24 mouse cellular contexts compared by ENCODE assay signal in genomic region chr2:30268371-30268770, GRCm38 (mm10). TPM values are rescaled to one million over a fixed set of nuclear protein-coding genes. Genes with fewer than 3 reads are reported as not detected.
DNase-seq lines count a peak whose midpoint lies in the region; ATAC-seq and TF ChIP-seq lines count a peak whose summit lies in the region.
"Had no signal": no experiment of that assay in that cellular context is flagged by ENCODE, and none has a peak within 500 bp of the region (broad histone marks: within the 10 kb centered on the region; RNA-seq: fewer than 3 reads in every experiment).

No protein-coding gene starts in this region.

- TF ChIP-seq POLR2A in heart, adult 2 months (IDR thresholded peaks at IDR 0.05; ENCODE audit: insufficient read depth, low read depth, low read length) = no peak

- no peaks in the 10 kb centered on the region for H3K27me3 ChIP-seq in heart, adult 2 months (ENCODE audit: control insufficient read depth, insufficient read depth, low read length)
- no peaks in the 10 kb centered on the region for H3K27me3 ChIP-seq in limb, embryonic 15.5 days
- no peaks in the 10 kb centered on the region for H3K27me3 ChIP-seq in limb, embryonic 10.5 days (ENCODE audit: low read depth, poor library complexity, severe bottlenecking)
- H3K27me3 ChIP-seq in liver, embryonic 13.5 days = no peaks in the 10 kb centered on the region
- H3K27me3 ChIP-seq: hindbrain, embryonic 15.5 days; limb, embryonic 13.5 days had no signal

- no peak for ATAC-seq in limb, embryonic 15.5 days (ENCODE audit: insufficient number of reproducible peaks, low FRiP score, low TSS enrichment, low read depth)
- ATAC-seq in liver, embryonic 13.5 days (ENCODE audit: low read depth) = no peak
- ATAC-seq: CD4-positive, CD25-positive, alpha-beta regulatory T cell, adult 4 months had no signal

- 29% methylated on average over 4 of the region's 4 CpGs for WGBS in heart, adult 2 months
- 55% methylated on average over 4 of the region's 4 CpGs for WGBS in limb, embryonic 15.5 days
- 61% methylated on average over 4 of the region's 4 CpGs for WGBS in limb, embryonic 10.5 days
- 51% methylated on average over 4 of the region's 4 CpGs for WGBS in liver, embryonic 13.5 days (ENCODE audit: insufficient replicate concordance)

- H3K4me3 ChIP-seq in heart, adult 2 months = no peak overlapping the region
- H3K4me3 ChIP-seq in limb, embryonic 15.5 days = no peak overlapping the region
- H3K4me3 ChIP-seq in limb, embryonic 10.5 days = no peak overlapping the region
- no peak overlapping the region for H3K4me3 ChIP-seq in brown adipose tissue, adult 24 weeks (ENCODE audit: insufficient read depth, low read depth, low read length)
- no peak overlapping the region for H3K4me3 ChIP-seq in liver, embryonic 13.5 days (replicated peaks)
- H3K4me3 ChIP-seq: hindbrain, embryonic 15.5 days; limb, embryonic 13.5 days had no signal

- DNase-seq in heart, adult 2 months = peak in 1 of 2 experiments; percentile 15
- no peak for DNase-seq in heart, postnatal 25 days (ENCODE audit: low spot score)
- DNase-seq in limb, embryonic 10.5 days (ENCODE audit: low spot score) = no peak
- DNase-seq in liver, embryonic 13.5 days = no peak
- DNase-seq in lung, postnatal 4 days = no peak
- DNase-seq: cerebellum, adult 8-10 months; gastrocnemius, postnatal 36 days; kidney, adult 11 months; thymus, postnatal 14 days had no signal

- no peak overlapping the region for H3K9ac ChIP-seq in heart, adult 2 months (ENCODE audit: low read depth, low read length)
- H3K9ac ChIP-seq in limb, embryonic 15.5 days = 0 out of 2 replicates have a peak overlapping the region, but pooled peaks have one; percentile 2
- H3K9ac ChIP-seq in liver, embryonic 13.5 days = 0 out of 2 replicates have a peak overlapping the region, but pooled peaks have one; percentile 1
- H3K9ac ChIP-seq: hindbrain, embryonic 15.5 days; limb, embryonic 13.5 days had no signal

- intact Hi-C loops in heart, adult 2 months (cut with DNase I) = no loop called here
- intact Hi-C loops in heart, postnatal 25 days (cut with DNase I) = no loop called here

- H3K4me2 ChIP-seq in limb, embryonic 15.5 days = no peak overlapping the region
- no peak overlapping the region for H3K4me2 ChIP-seq in liver, embryonic 13.5 days
- H3K4me2 ChIP-seq: hindbrain, embryonic 15.5 days; limb, embryonic 13.5 days had no signal

- peak; percentile 20; the same call in 1 of the 2 replicates for TF ChIP-seq CTCF in heart, adult 2 months (IDR thresholded peaks at IDR 0.05)

- H3K4me1 ChIP-seq in heart, adult 2 months (ENCODE audit: control insufficient read depth, insufficient read depth, low read length) = peaks cover 44% of the 10 kb centered on the region
- peaks cover 46% of the 10 kb centered on the region for H3K4me1 ChIP-seq in limb, embryonic 15.5 days
- H3K4me1 ChIP-seq in limb, embryonic 10.5 days = peaks cover 41% of the 10 kb centered on the region
- H3K4me1 ChIP-seq in brown adipose tissue, adult 24 weeks (ENCODE audit: control insufficient read depth, insufficient read depth, insufficient read length, low read length) = peaks cover 52% of the 10 kb centered on the region
- H3K4me1 ChIP-seq in liver, embryonic 13.5 days (replicated peaks) = peaks cover 45% of the 10 kb centered on the region

- no peaks in the 10 kb centered on the region for H3K79me2 ChIP-seq in heart, adult 2 months (replicated peaks; ENCODE audit: control insufficient read depth, insufficient read depth, low read length)

- TF ChIP-seq EP300 in heart, adult 2 months (IDR thresholded peaks at IDR 0.05; ENCODE audit: insufficient read depth, low read depth, low read length) = no peak

- H3K36me3 ChIP-seq in heart, adult 2 months (ENCODE audit: control insufficient read depth, insufficient read depth, low read length) = peaks cover 24% of the 10 kb centered on the region
- peaks cover 13% of the 10 kb centered on the region for H3K36me3 ChIP-seq in limb, embryonic 15.5 days
- peaks cover 28% of the 10 kb centered on the region for H3K36me3 ChIP-seq in limb, embryonic 10.5 days
- peaks cover 14% of the 10 kb centered on the region for H3K36me3 ChIP-seq in liver, embryonic 13.5 days

- peak overlapping the region; percentile 80 for H3K27ac ChIP-seq in heart, adult 2 months
- no peak overlapping the region for H3K27ac ChIP-seq in limb, embryonic 15.5 days
- no peak overlapping the region for H3K27ac ChIP-seq in limb, embryonic 10.5 days
- peak overlapping the region; percentile 69 for H3K27ac ChIP-seq in brown adipose tissue, adult 24 weeks (replicated peaks; ENCODE audit: low read depth, low read length)
- H3K27ac ChIP-seq in liver, embryonic 13.5 days = no peak overlapping the region
- H3K27ac ChIP-seq: hindbrain, embryonic 15.5 days; limb, embryonic 13.5 days had no signal

- no peaks in the 10 kb centered on the region for H3K9me3 ChIP-seq in limb, embryonic 15.5 days
- H3K9me3 ChIP-seq in limb, embryonic 10.5 days (replicated peaks) = no peaks in the 10 kb centered on the region
- no peaks in the 10 kb centered on the region for H3K9me3 ChIP-seq in liver, embryonic 13.5 days (replicated peaks)
- H3K9me3 ChIP-seq: hindbrain, embryonic 15.5 days; limb, embryonic 13.5 days had no signal

RNA-seq across cellular contexts. Expression of gene Phyhd1, which starts 2.4 kb away (rescaled TPM):
- total RNA-seq in heart, adult 2 months (2021) = 100 to 1,000 TPM; 112 to 148 TPM
- 108 and 180 TPM in 2 replicates for polyA plus RNA-seq in heart, adult 2 months (2012; rRNA removed)
- 100 to 1,000 TPM in 1 of 2 experiments, 10 to 100 TPM in 1; 94.8 to 104 TPM for total RNA-seq in heart, postnatal 25 days (2021)
- 5.9 and 6.8 TPM in 2 replicates for polyA plus RNA-seq in limb, embryonic 15.5 days (2015; fragmentation: Nextera tagmentation; extraction: Ambion mirVana)
- 1.4 and 3.3 TPM in 2 replicates for polyA plus RNA-seq in limb, embryonic 10.5 days (2016; fragmentation: Nextera tagmentation; extraction: Ambion mirVana)
- polyA plus RNA-seq in brown adipose tissue, adult 24 weeks (2012; ENCODE audit: insufficient read depth, insufficient read length, missing spikeins) = 16.2 and 19.3 TPM in 2 replicates
- 8.1 and 8.9 TPM in 2 replicates for polyA plus RNA-seq in liver, embryonic 13.5 days (2015; fragmentation: Nextera tagmentation; extraction: Ambion mirVana)
- total RNA-seq: megakaryocyte-erythroid progenitor cell, adult 5-6 weeks had no signal

RNA-seq across cellular contexts. Expression of gene Gm28038, which starts 12.5 kb away (rescaled TPM):
- 1 to 10 TPM; 2.6 to 6.3 TPM for total RNA-seq in heart, adult 2 months (2021)
- polyA plus RNA-seq in heart, adult 2 months (2012; rRNA removed) = not detected in 2 replicates
- total RNA-seq in heart, postnatal 25 days (2021) = under 1 TPM in 1 of 2 experiments, not detected in 1; 0.91 TPM
- polyA plus RNA-seq in limb, embryonic 15.5 days (2015; fragmentation: Nextera tagmentation; extraction: Ambion mirVana) = not detected in 2 replicates
- polyA plus RNA-seq in limb, embryonic 10.5 days (2016; fragmentation: Nextera tagmentation; extraction: Ambion mirVana) = not detected in 2 replicates
- not detected in 2 replicates for polyA plus RNA-seq in brown adipose tissue, adult 24 weeks (2012; ENCODE audit: insufficient read depth, insufficient read length, missing spikeins)
- 0.82 TPM in 1 of 2 replicates, not detected in the other for polyA plus RNA-seq in liver, embryonic 13.5 days (2015; fragmentation: Nextera tagmentation; extraction: Ambion mirVana)
- total RNA-seq: gastrocnemius, postnatal 36 days; layer of hippocampus, adult 8-10 months; left cerebral cortex, adult 8-10 months; MEL had no signal
- polyA plus RNA-seq: embryonic facial prominence, embryonic 14.5 days; forebrain, embryonic 11.5 days; hindbrain, embryonic 15.5 days; kidney, postnatal 0 days; limb, embryonic 13.5 days; lung, embryonic 16.5 days; neural tube, embryonic 11.5 days; stomach, embryonic 16.5 days had no signal

RNA-seq across cellular contexts. Expression of gene Dolk, which starts 17.8 kb away (rescaled TPM):
- 10 to 100 TPM; 21.6 to 25.3 TPM for total RNA-seq in heart, adult 2 months (2021)
- 23.9 and 35.1 TPM in 2 replicates for polyA plus RNA-seq in heart, adult 2 months (2012; rRNA removed)
- 10 to 100 TPM; 23.6 to 26.3 TPM for total RNA-seq in heart, postnatal 25 days (2021)
- polyA plus RNA-seq in limb, embryonic 15.5 days (2015; fragmentation: Nextera tagmentation; extraction: Ambion mirVana) = 31.5 and 33.4 TPM in 2 replicates
- 26.8 and 27.5 TPM in 2 replicates for polyA plus RNA-seq in limb, embryonic 10.5 days (2016; fragmentation: Nextera tagmentation; extraction: Ambion mirVana)
- 37.8 and 40.5 TPM in 2 replicates for polyA plus RNA-seq in brown adipose tissue, adult 24 weeks (2012; ENCODE audit: insufficient read depth, insufficient read length, missing spikeins)
- polyA plus RNA-seq in liver, embryonic 13.5 days (2015; fragmentation: Nextera tagmentation; extraction: Ambion mirVana) = 14.0 and 14.4 TPM in 2 replicates

RNA-seq across cellular contexts. Expression of gene Nup188, which starts 17.8 kb away (rescaled TPM):
- total RNA-seq in heart, adult 2 months (2021) = 10 to 100 TPM; 15.3 to 16.9 TPM
- 15.3 and 18.4 TPM in 2 replicates for polyA plus RNA-seq in heart, adult 2 months (2012; rRNA removed)
- 10 to 100 TPM; 19.6 to 20.0 TPM for total RNA-seq in heart, postnatal 25 days (2021)
- polyA plus RNA-seq in limb, embryonic 15.5 days (2015; fragmentation: Nextera tagmentation; extraction: Ambion mirVana) = 28.2 and 32.4 TPM in 2 replicates
- polyA plus RNA-seq in limb, embryonic 10.5 days (2016; fragmentation: Nextera tagmentation; extraction: Ambion mirVana) = 74.4 and 77.1 TPM in 2 replicates
- polyA plus RNA-seq in brown adipose tissue, adult 24 weeks (2012; ENCODE audit: insufficient read depth, insufficient read length, missing spikeins) = 10.9 and 19.5 TPM in 2 replicates
- 15.5 and 20.0 TPM in 2 replicates for polyA plus RNA-seq in liver, embryonic 13.5 days (2015; fragmentation: Nextera tagmentation; extraction: Ambion mirVana)

RNA-seq across cellular contexts. Expression of gene Gm28035, which starts 28.0 kb away (rescaled TPM):
- total RNA-seq in heart, adult 2 months (2021) = 1 to 10 TPM; 4.6 to 6.0 TPM
- polyA plus RNA-seq in heart, adult 2 months (2012; rRNA removed) = 7.6 and 14.7 TPM in 2 replicates
- 1 to 10 TPM; 3.7 to 4.4 TPM for total RNA-seq in heart, postnatal 25 days (2021)
- polyA plus RNA-seq in limb, embryonic 15.5 days (2015; fragmentation: Nextera tagmentation; extraction: Ambion mirVana) = 0.10 and 0.11 TPM in 2 replicates
- 0.04 and 0.08 TPM in 2 replicates for polyA plus RNA-seq in limb, embryonic 10.5 days (2016; fragmentation: Nextera tagmentation; extraction: Ambion mirVana)
- not detected in 2 replicates for polyA plus RNA-seq in brown adipose tissue, adult 24 weeks (2012; ENCODE audit: insufficient read depth, insufficient read length, missing spikeins)
- 0.05 and 0.07 TPM in 2 replicates for polyA plus RNA-seq in liver, embryonic 13.5 days (2015; fragmentation: Nextera tagmentation; extraction: Ambion mirVana)
- total RNA-seq: MEL had no signal

Comparison
In these comparisons a context has a peak if more than half of its experiments do, and no peak if none do; other contexts are left out.
1. H3K27ac ChIP-seq: peak in heart, adult 2 months (single experiment) and brown adipose tissue, adult 24 weeks (single experiment); none in limb, embryonic 15.5 days (single experiment), limb, embryonic 10.5 days (single experiment) and liver, embryonic 13.5 days (single experiment).